Mouse (Mus musculus) intestine, embryonic 16.5 days (tissue): Measurements from ENCODE around the gene Elavl1. TPM values are rescaled to one million over a fixed set of nuclear protein-coding genes. Genes with fewer than 3 reads are reported as not detected.

Experiments
- ATAC-seq: fragments of 200-750 bp; cut with Nextera tagmentation; 2 replicates; pipeline ENCODE4 v1.8.0; 2017; ENCODE audit warnings: moderate TSS enrichment, moderate library complexity
- H3K27ac ChIP-seq: fragments of 300-500 bp; sonication (generic); 2 replicates; pipeline ENCODE4 v1.5.1; 2014; ENCODE audit warnings: mild to moderate bottlenecking, low read length
- H3K27me3 ChIP-seq: fragments of 300-500 bp; sonication (generic); replicated peaks from 2 replicates; pipeline ENCODE4 v1.6.1; 2014; ENCODE audit warnings: low read length, control low read depth, mixed read lengths; ENCODE audit not compliant: control insufficient read depth, insufficient read depth
- H3K36me3 ChIP-seq: fragments of 300-500 bp; sonication (generic); 2 replicates; pipeline ENCODE4 v1.6.1; 2014; ENCODE audit warnings: low read length, control low read depth; ENCODE audit not compliant: control insufficient read depth, insufficient read depth
- H3K4me1 ChIP-seq: fragments of 300-500 bp; sonication (generic); 2 replicates; pipeline ENCODE4 v1.6.1; 2014; ENCODE audit warnings: low read length, control low read depth, mixed read lengths; ENCODE audit not compliant: control insufficient read depth, insufficient read depth
- H3K4me2 ChIP-seq: fragments of 300-500 bp; sonication (generic); 2 replicates; pipeline ENCODE4 v1.6.1; 2014; ENCODE audit warnings: low read depth, low read length, control low read depth
- H3K4me3 ChIP-seq: fragments of 300-500 bp; sonication (generic); 2 replicates; pipeline ENCODE4 v1.5.1; 2014; ENCODE audit warnings: mild to moderate bottlenecking, low read length
- H3K9ac ChIP-seq: fragments of 300-500 bp; sonication (generic); 2 replicates; pipeline ENCODE4 v1.6.1; 2014; ENCODE audit warnings: low read depth, low read length
- H3K9me3 ChIP-seq: fragments of 300-500 bp; sonication (generic); 2 replicates; pipeline ENCODE4 v1.6.1; 2016; ENCODE audit warnings: low read length, control low read depth; ENCODE audit not compliant: control insufficient read depth
- WGBS: fragments of 180-500 bp; shearing (Covaris S2); extraction: QIAGEN DNeasy Blood & Tissue Kit; methylation state at CpG from one replicate; pipeline ENCODE4 v1.1.7; 2014; 5-methylcytosine and 5-hydroxymethylcytosine counted together
- polyA plus RNA-seq: library from polyadenylated mRNA; unstranded; fragments of >200 nt; fragmentation: Nextera tagmentation; extraction: Ambion mirVana; gene quantifications from 2 replicates; pipeline ENCODE4 v1.2.1, GENCODE M21; 2015

Gene Elavl1
- polyA plus RNA-seq, 1 experiment from 2014 or later: 177 TPM

DNA sequence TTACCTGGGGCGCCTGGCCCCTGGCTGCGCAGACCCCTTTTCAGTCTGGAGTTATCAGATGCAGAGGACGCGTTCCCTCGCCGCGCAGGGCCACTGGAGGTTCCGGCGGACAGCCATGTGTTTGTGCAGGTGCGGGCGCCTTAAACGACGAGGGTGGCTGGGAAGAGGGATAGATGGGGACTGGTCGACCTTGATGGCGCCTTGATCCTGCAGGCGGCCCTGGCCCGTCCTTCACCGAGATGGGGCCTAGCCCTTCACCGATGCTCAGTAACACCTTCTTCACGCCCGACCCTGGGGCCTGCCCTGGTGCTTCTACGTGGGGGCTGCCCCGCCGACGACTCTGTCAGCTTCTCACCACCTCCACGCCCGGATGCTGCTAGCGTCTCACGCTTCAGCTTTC lies 76.0 kb downstream of the Elavl1 start:
- H3K27ac ChIP-seq: no peak overlapping the region
- H3K9ac ChIP-seq: peak overlapping the region; percentile 25; the same call in 1 of the 2 replicates
- H3K36me3 ChIP-seq: peaks cover 16% of the 10 kb centered on the region
- 23% methylated on average over 29 of the region's 29 CpGs for WGBS
- H3K27me3 ChIP-seq: no peaks in the 10 kb centered on the region
- ATAC-seq: no peak
- no peak overlapping the region for H3K4me3 ChIP-seq
- peaks cover 19% of the 10 kb centered on the region for H3K4me1 ChIP-seq
- no peaks in the 10 kb centered on the region for H3K9me3 ChIP-seq
- no peak overlapping the region for H3K4me2 ChIP-seq

DNA sequence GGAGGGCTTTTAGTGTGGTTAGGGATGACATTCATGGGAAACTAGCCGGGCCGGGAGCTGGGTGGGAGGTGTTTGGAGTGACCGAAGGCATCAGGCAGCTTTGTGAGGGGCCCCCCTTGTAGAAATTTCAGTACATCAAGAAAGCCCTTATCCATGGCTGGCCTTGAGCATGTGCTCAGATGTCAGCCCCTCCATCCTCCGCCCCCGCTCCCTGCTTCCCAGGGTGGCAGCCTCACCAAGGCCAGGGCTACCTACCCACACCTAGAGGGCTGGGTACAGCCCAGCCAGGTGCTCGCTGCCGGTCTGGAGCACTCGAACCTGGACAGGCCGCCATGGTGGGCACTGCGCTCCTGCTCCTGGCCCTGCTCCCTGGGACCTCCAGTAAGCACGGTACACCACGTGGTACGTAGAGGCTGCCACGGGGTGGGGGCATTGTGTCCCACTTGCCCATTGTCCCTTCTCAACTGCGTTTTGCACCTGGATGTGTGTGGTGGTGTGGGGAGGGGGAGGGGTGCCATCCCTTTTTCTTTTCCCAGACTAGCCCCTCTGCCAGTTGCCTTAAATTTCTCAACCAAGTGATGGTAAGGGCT lies 77.2 kb downstream of the Elavl1 start, which contains the start of gene Tgfbr3l:
Tgfbr3l (plus strand) TSS at position 264 of the 590 bp plus-strand sequence.
- WGBS: 75% methylated on average over 15 of the region's 15 CpGs
- Histone ChIP-seq H3K4me1 (peaks cover 12% of the 10 kb centered on the region), H3K4me3 (no peak within 1 kb of the TSS), H3K4me2 (no peak within 1 kb of the TSS), H3K9ac (peak within 1 kb of the TSS; percentile 25; the same call in 1 of the 2 replicates), H3K27me3 (no peaks in the 10 kb centered on the region), H3K27ac (no peak within 1 kb of the TSS; the same call in 1 of the 2 replicates), H3K9me3 (no peaks in the 10 kb centered on the region), H3K36me3 (peaks cover 24% of the 10 kb centered on the region)
- ATAC-seq: no peak

DNA sequence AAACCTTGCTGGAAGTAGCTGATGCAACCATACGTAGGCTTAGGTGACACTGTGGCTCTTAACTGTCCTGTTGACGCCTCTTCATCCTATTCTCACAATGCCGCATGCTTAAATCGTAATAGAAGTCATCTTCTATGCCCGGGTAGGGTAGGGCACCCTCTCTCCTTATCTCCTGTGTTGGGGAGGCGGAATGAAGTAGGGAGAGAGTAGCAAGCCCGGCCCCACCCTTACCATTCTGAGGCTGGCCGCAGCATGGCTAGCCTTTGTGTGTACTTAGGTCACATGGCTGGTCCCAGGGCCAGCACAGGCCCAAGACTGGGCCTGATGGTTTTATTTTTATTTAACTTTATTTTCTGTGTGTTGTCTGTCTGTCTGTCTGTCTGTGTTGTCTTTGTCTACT lies 78.0 kb downstream of the Elavl1 start:
- Histone ChIP-seq H3K4me2 (no peak overlapping the region), H3K36me3 (peaks cover 25% of the 10 kb centered on the region), H3K9me3 (no peaks in the 10 kb centered on the region), H3K4me1 (peaks cover 8% of the 10 kb centered on the region), H3K4me3 (no peak overlapping the region), H3K27ac (no peak overlapping the region), H3K9ac (no peak overlapping the region), H3K27me3 (no peaks in the 10 kb centered on the region)
- ATAC-seq: no peak
- 75% methylated on average over 8 of the region's 8 CpGs for WGBS

DNA sequence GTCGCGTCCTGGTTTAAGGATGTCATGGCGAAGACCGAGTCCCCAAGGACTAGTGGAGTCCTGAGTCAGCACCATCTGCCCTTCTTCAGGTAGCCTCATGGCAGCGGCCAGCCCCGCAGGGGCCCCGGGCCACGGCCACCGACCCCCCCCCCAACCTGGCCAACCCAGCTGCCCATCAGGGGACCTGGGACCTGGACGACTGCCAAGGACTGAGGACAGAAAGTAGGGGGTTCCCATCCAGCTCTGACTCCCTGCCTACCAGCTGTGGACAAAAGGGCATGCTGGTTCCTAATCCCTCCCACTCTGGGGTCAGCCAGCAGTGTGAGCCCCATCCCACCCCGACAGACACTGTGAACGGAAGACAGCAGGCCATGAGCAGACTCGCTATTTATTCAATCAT lies 79.5 kb downstream of the Elavl1 start:
- Histone ChIP-seq H3K27me3 (no peaks in the 10 kb centered on the region), H3K27ac (no peak overlapping the region), H3K4me2 (no peak overlapping the region), H3K36me3 (peaks cover 25% of the 10 kb centered on the region), H3K9me3 (no peaks in the 10 kb centered on the region), H3K9ac (no peak overlapping the region), H3K4me3 (no peak overlapping the region), H3K4me1 (peaks cover 16% of the 10 kb centered on the region; the same call in 1 of the 2 replicates)
- no peak for ATAC-seq
- 84% methylated on average over 13 of the region's 13 CpGs for WGBS

DNA sequence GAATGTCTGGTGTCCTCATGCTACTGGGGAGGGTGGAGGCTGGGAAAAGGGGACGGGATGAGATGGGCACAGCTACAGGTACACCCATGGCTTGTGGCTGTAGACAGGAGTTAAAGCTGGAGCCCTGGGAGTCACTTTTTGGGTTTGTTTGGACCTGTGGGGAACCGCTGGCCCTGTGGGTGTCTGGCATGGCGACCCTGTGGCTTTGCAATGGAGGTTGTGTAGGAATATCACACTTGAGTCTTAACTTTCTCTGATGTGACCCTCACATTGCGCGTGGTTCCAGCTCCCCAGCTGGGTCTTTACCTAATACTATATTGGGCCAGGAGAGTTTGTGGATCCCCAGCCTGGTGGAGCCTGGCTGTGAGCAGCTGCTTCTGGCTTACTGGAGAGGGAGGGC lies 80.2 kb downstream of the Elavl1 start:
- Histone ChIP-seq H3K4me3 (no peak overlapping the region), H3K9ac (no peak overlapping the region), H3K27ac (no peak overlapping the region), H3K4me2 (no peak overlapping the region), H3K36me3 (peaks cover 25% of the 10 kb centered on the region), H3K4me1 (peaks cover 21% of the 10 kb centered on the region), H3K9me3 (no peaks in the 10 kb centered on the region), H3K27me3 (no peaks in the 10 kb centered on the region)
- WGBS: 95% methylated on average over 5 of the region's 5 CpGs
- ATAC-seq: no peak

DNA sequence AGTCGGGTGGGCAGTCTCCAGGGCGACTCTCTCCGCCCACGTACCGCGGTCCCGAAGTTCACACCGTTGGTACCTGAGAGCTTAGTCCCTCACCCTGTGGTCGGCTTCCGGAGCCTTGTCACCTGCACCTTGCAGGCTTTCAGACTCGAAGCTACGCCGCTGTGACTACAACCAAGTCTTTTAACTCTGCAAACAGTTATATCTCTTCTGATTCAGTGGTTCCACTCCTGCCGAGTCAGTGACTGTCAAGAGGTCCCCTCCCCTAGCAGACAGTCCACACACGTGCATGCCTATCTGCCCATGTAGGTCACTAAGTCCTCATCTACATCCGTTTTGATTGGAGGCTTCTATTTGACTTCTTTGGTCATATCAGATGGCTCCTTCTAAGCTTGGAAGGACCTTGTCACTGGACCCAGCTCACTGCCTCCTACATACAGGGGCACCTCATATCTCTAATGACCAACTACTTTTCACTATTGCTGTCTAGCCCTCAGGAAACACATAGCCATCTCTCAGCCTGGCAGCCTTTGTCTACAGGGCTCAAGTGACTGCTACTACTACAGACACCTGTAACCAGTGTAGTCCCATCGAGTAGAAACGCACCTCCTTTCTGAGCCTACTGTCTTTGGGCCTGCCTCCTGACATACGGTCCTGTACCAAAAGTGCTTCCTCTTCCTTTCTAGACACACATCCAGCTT lies 85.9 kb downstream of the Elavl1 start:
- Histone ChIP-seq H3K9me3 (no peaks in the 10 kb centered on the region), H3K27ac (peak overlapping the region; percentile 93), H3K4me1 (peaks cover 29% of the 10 kb centered on the region), H3K27me3 (no peaks in the 10 kb centered on the region), H3K4me3 (peak overlapping the region; percentile 86), H3K9ac (peak overlapping the region; percentile 84), H3K4me2 (peak overlapping the region; percentile 84), H3K36me3 (peaks cover 11% of the 10 kb centered on the region)
- peak; percentile 45 for ATAC-seq
- 10% methylated on average over 19 of the region's 19 CpGs for WGBS

DNA sequence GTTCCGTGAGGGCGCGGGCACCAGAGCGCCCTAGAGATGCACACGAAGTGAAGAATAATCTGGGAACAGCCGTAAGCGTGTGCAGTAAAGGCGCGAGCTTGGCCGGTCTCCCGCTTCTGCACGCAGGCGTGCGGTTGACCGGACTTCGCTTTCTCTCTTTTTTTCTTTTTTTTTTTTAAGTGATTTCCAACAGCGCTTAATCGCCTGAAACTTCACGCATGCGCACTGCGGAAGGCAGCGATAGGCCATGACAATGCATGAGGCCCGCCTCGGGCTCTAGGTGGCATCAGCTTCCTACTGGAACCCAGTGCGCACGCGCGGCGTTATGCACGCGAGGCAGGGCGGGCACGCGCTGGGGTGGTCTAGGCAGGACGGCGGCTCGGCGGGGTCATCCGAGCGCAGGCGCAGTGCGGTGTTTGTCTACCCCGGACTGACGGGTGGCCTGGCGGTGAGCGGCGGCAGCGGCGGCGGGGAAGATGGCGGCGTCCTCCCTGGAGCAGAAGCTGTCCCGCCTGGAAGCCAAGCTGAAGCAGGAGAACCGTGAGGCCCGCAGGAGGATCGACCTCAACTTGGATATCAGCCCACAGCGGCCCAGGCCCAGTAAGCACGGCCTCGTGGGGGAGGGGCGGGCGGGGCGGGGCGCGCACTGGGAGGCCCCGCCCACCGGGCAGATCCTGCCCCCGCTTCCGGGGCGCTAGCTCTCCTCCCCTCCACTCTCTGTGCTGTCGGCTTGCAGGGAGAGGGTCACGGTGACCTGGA lies 86.6 kb downstream of the Elavl1 start, which contains the start of the genes Map2k7 and Gm49320:
Map2k7 (plus strand) TSS at position 307 of the 759 bp plus-strand sequence.
Gm49320 (plus strand) TSS at position 432 of the 759 bp plus-strand sequence.
- H3K36me3 ChIP-seq: peaks cover 4% of the 10 kb centered on the region; the same call in 1 of the 2 replicates
- H3K27ac ChIP-seq: peak within 1 kb of the TSS; percentile 99
- peak within 1 kb of the TSS; percentile 84 for H3K9ac ChIP-seq
- under 1% methylated on average over 71 of the region's 71 CpGs for WGBS
- peak; percentile 93 for ATAC-seq
- H3K9me3 ChIP-seq: no peaks in the 10 kb centered on the region
- no peaks in the 10 kb centered on the region for H3K27me3 ChIP-seq
- peak within 1 kb of the TSS; percentile 84 for H3K4me2 ChIP-seq
- H3K4me3 ChIP-seq: peak within 1 kb of the TSS; percentile 86
- peaks cover 29% of the 10 kb centered on the region for H3K4me1 ChIP-seq

DNA sequence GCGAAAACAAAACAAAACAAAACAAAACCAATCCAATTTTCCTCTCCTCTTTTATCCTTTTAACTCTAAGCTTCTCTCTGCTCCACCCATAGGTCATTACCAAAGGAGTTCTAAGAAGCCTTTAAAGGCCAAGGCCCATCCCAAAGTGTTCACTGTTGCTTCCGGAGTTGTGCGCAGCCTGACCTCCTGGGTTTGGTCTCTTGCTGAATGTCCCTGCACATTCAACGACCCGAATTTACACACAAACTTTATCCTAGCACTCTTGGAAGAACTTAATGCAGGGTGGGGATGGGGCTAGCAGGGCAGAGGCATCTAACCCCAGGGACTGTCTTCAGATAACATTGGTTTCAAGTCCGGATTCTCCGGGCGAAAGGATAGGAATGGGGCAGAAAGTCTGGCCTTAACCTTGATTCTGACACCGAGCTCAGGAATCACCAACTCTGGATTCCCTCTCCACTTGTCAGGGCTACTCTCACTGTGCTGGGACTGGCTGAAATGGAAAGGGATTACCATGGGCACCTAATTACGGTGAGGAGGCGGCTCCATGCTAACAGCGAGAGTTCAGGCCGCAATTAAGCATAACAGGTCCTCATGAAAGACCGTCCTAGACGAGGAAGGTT lies 87.3 kb downstream of the Elavl1 start:
- 0 out of 2 replicates have a peak, but pooled peaks cover under 1% of the 10 kb centered on the region for H3K36me3 ChIP-seq
- ATAC-seq: no peak
- H3K27ac ChIP-seq: peak overlapping the region; percentile 99
- peak overlapping the region; percentile 73 for H3K4me2 ChIP-seq
- no peaks in the 10 kb centered on the region for H3K27me3 ChIP-seq
- H3K4me3 ChIP-seq: peak overlapping the region; percentile 86
- no peaks in the 10 kb centered on the region for H3K9me3 ChIP-seq
- H3K4me1 ChIP-seq: peaks cover 29% of the 10 kb centered on the region
- H3K9ac ChIP-seq: peak overlapping the region; percentile 81
- 18% methylated on average over 15 of the region's 15 CpGs for WGBS
